ENCODE assay signal across 9 mouse cellular contexts in the genomic region with DNA sequence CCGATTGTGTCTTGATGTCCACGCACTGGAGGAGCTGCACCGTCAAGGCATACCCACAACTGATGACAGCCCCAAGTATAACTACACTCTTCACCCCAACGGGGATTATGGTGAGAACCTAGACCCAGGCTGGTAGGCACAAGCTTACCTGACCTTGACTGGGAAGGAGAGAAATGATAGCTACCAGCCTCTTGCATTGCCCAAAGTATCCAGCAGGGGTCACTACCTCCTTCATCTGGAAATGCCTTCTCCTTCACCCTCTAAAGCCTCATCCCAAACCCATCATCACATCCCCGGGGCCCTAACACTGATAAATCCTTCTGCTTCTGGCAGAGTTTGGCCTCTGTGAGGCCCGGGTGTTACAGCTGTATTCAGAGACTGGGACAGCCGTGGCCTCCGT. TPM values are rescaled to one million over a fixed set of nuclear protein-coding genes. Genes with fewer than 3 reads are reported as not detected.
DNase-seq lines count a peak whose midpoint lies in the region; TF ChIP-seq lines count a peak whose summit lies in the region.
"Had no signal": no experiment of that assay in that cellular context is flagged by ENCODE, and none has a peak within 500 bp of the region (broad histone marks: within the 10 kb centered on the region; RNA-seq: fewer than 3 reads in every experiment).

No protein-coding gene starts in this region.

- no peaks in the 10 kb centered on the region for H3K79me2 ChIP-seq in liver, adult 2 months (ENCODE audit: control insufficient read depth, insufficient read depth, low read length)

- WGBS in liver, adult 2 months = 72% methylated on average over 8 of the region's 8 CpGs

- TF ChIP-seq POLR2A in cortical plate, adult 2 months (IDR thresholded peaks at IDR 0.05; ENCODE audit: extremely low read depth, insufficient read depth, low read length) = no peak
- TF ChIP-seq POLR2A in liver, adult 2 months (IDR thresholded peaks at IDR 0.05; ENCODE audit: extremely low read depth, insufficient read depth, low read length) = no peak

- H3K36me3 ChIP-seq in liver, adult 2 months (ENCODE audit: control insufficient read depth, insufficient read depth, low read length) = no peaks in the 10 kb centered on the region
- H3K36me3 ChIP-seq in splenic B cell, adult 2 months (ENCODE audit: control insufficient read depth, insufficient read depth, low read length, poor library complexity, severe bottlenecking) = no peaks in the 10 kb centered on the region; the same call in 1 of the 2 replicates

- TF ChIP-seq CTCF in cortical plate, adult 2 months (IDR thresholded peaks at IDR 0.05; ENCODE audit: extremely low read depth, insufficient read depth, low read length) = peak; percentile 96
- peak; percentile 59 for TF ChIP-seq CTCF in liver, adult 2 months (IDR thresholded peaks at IDR 0.05; ENCODE audit: low read depth, low read length)

- H3K4me3 ChIP-seq in cortical plate, adult 2 months (ENCODE audit: insufficient read depth, low read length) = no peak overlapping the region
- H3K4me3 ChIP-seq in liver, adult 2 months (ENCODE audit: insufficient read depth, low read depth, low read length) = no peak overlapping the region
- H3K4me3 ChIP-seq: embryonic facial prominence, embryonic 12.5 days had no signal

- H3K9ac ChIP-seq in liver, adult 2 months (ENCODE audit: low read depth, low read length) = no peak overlapping the region
- H3K9ac ChIP-seq: embryonic facial prominence, embryonic 12.5 days had no signal

- DNase-seq in A20 (ENCODE audit: low read depth, low spot score) = peak; percentile 55
- DNase-seq in adrenal gland, adult (ENCODE audit: inconsistent age in 2 of 2, low spot score in 1 of 2) = peak; percentile 65 to 92
- peak; percentile 44 for DNase-seq in gastrocnemius, postnatal 25 days
- DNase-seq in kidney, adult 9 months = peak; percentile 81
- peak; percentile 42 for DNase-seq in liver, adult 2 months (ENCODE audit: extremely low read depth, low read depth, low spot score)
- DNase-seq in neural tube, embryonic 10.5 days (ENCODE audit: extremely low spot score, low spot score) = peak; percentile 80
- DNase-seq in splenic B cell, adult 2 months (ENCODE audit: low read depth, low spot score) = peak; percentile 86

- no peaks in the 10 kb centered on the region for H3K4me1 ChIP-seq in cortical plate, adult 2 months (ENCODE audit: control insufficient read depth, insufficient read depth, low read length)
- peaks cover 3% of the 10 kb centered on the region for H3K4me1 ChIP-seq in liver, adult 2 months (ENCODE audit: control insufficient read depth, insufficient read depth, low read length)
- H3K4me1 ChIP-seq: embryonic facial prominence, embryonic 12.5 days had no signal

- H3K27ac ChIP-seq in cortical plate, adult 2 months (ENCODE audit: insufficient read depth, low read length) = peak overlapping the region; percentile 5; the same call in 1 of the 2 replicates
- no peak overlapping the region for H3K27ac ChIP-seq in liver, adult 2 months (replicated peaks; ENCODE audit: insufficient read depth, low read depth, low read length)
- H3K27ac ChIP-seq: embryonic facial prominence, embryonic 12.5 days had no signal

- no peaks in the 10 kb centered on the region for H3K27me3 ChIP-seq in liver, adult 2 months (ENCODE audit: control insufficient read depth, insufficient read depth, low read length)
- H3K27me3 ChIP-seq in splenic B cell, adult 2 months (ENCODE audit: control insufficient read depth, insufficient read depth, low read length, poor library complexity, severe bottlenecking) = no peaks in the 10 kb centered on the region
- H3K27me3 ChIP-seq: embryonic facial prominence, embryonic 12.5 days had no signal

RNA-seq across cellular contexts. Expression of a gene that starts 6.7 kb away (rescaled TPM):
- 3.4 and 3.7 TPM in 2 replicates for polyA plus RNA-seq in cortical plate, adult 2 months (2012; rRNA removed)
- not detected for total RNA-seq in gastrocnemius, postnatal 25 days (2021)
- not detected in 2 replicates for total RNA-seq in liver, adult 2 months (2014; rRNA removed)
- polyA plus RNA-seq in liver, adult 2 months (2012; rRNA removed) = not detected in 2 replicates

RNA-seq across cellular contexts. Expression of a gene that starts 9.8 kb away (rescaled TPM):
- 29.1 and 31.0 TPM in 2 replicates for polyA plus RNA-seq in cortical plate, adult 2 months (2012; rRNA removed)
- total RNA-seq in gastrocnemius, postnatal 25 days (2021) = 10 to 100 TPM; 13.5 to 13.8 TPM
- 10.6 and 11.6 TPM in 2 replicates for total RNA-seq in liver, adult 2 months (2014; rRNA removed)
- polyA plus RNA-seq in liver, adult 2 months (2012; rRNA removed) = 18.9 and 21.4 TPM in 2 replicates

RNA-seq across cellular contexts. Expression of a gene that starts 33.0 kb away (rescaled TPM):
- 85.7 and 94.1 TPM in 2 replicates for polyA plus RNA-seq in cortical plate, adult 2 months (2012; rRNA removed)
- total RNA-seq in gastrocnemius, postnatal 25 days (2021) = not detected
- total RNA-seq in liver, adult 2 months (2014; rRNA removed) = under 0.01 TPM in 1 of 2 replicates, not detected in the other
- 0.01 TPM in 1 of 2 replicates, not detected in the other for polyA plus RNA-seq in liver, adult 2 months (2012; rRNA removed)

RNA-seq across cellular contexts. Expression of a gene that starts 39.0 kb away (rescaled TPM):
- 2.1 and 2.3 TPM in 2 replicates for polyA plus RNA-seq in cortical plate, adult 2 months (2012; rRNA removed)
- under 1 TPM; 0.48 to 0.69 TPM for total RNA-seq in gastrocnemius, postnatal 25 days (2021)
- total RNA-seq in liver, adult 2 months (2014; rRNA removed) = 1.6 and 1.9 TPM in 2 replicates
- polyA plus RNA-seq in liver, adult 2 months (2012; rRNA removed) = 2.0 and 3.0 TPM in 2 replicates

RNA-seq across cellular contexts. Expression of a gene that starts 41.3 kb away (rescaled TPM):
- polyA plus RNA-seq in cortical plate, adult 2 months (2012; rRNA removed) = 4.0 and 4.3 TPM in 2 replicates
- total RNA-seq in gastrocnemius, postnatal 25 days (2021) = not detected
- not detected in 2 replicates for total RNA-seq in liver, adult 2 months (2014; rRNA removed)
- polyA plus RNA-seq in liver, adult 2 months (2012; rRNA removed) = not detected in 2 replicates
